17 mouse cellular contexts compared by ENCODE assay signal in genomic region chr6:147759485-147759884, GRCm38 (mm10).
A peak's percentile ranks its signal among the peaks of the same experiment; 100 is the strongest.
DNase-seq lines count a peak whose midpoint lies in the region; ATAC-seq lines count a peak whose summit lies in the region.
"Had no signal": no experiment of that assay in that cellular context is flagged by ENCODE, and none has a peak within 500 bp of the region (broad histone marks: within the 10 kb centered on the region; RNA-seq: fewer than 3 reads in every experiment).

No protein-coding gene starts in this region.

- no peak overlapping the region for H3K9ac ChIP-seq in heart, embryonic 13.5 days
- H3K9ac ChIP-seq in liver, embryonic 16.5 days (ENCODE audit: low read depth, low read length), result no peak overlapping the region
- H3K9ac ChIP-seq in liver, embryonic 11.5 days (ENCODE audit: low read depth, low read length), result no peak overlapping the region
- no peak overlapping the region for H3K9ac ChIP-seq in midbrain, embryonic 11.5 days (ENCODE audit: low read length)
- H3K9ac ChIP-seq in midbrain, embryonic 13.5 days (replicated peaks), result no peak overlapping the region
- H3K9ac ChIP-seq: embryonic facial prominence, embryonic 13.5 days; forebrain, embryonic 12.5 days; hindbrain, embryonic 14.5 days had no signal

- DNase-seq in heart, postnatal 10 days, result no peak
- DNase-seq in liver, embryonic 11.5 days (ENCODE audit: low spot score), result no peak
- DNase-seq in midbrain, embryonic 11.5 days (ENCODE audit: low spot score, missing footprints), result peak; percentile 57
- DNase-seq in spleen, adult 18-20 months, result no peak
- DNase-seq: adrenal gland, postnatal 25 days; cerebellum, adult 18-20 months; cerebellum, adult 9-11 months; cerebellum, postnatal 36 days; gastrocnemius, postnatal 10 days had no signal

- intact Hi-C loops in heart, postnatal 10 days (cut with DNase I), result no loop called here

- ATAC-seq in heart, embryonic 13.5 days (ENCODE audit: extremely low read depth, insufficient number of reproducible peaks, low FRiP score, low TSS enrichment), result no peak
- 0 out of 2 replicates have a peak, but pooled peaks have one; percentile 19 for ATAC-seq in liver, embryonic 16.5 days (ENCODE audit: low read depth)
- no peak for ATAC-seq in liver, embryonic 11.5 days (replicated peaks; ENCODE audit: low FRiP score)
- ATAC-seq in midbrain, embryonic 11.5 days (ENCODE audit: low FRiP score), result no peak
- no peak for ATAC-seq in midbrain, embryonic 13.5 days
- ATAC-seq: forebrain, embryonic 16.5 days had no signal

- no peaks in the 10 kb centered on the region for H3K9me3 ChIP-seq in heart, embryonic 13.5 days
- H3K9me3 ChIP-seq in liver, embryonic 16.5 days (replicated peaks; ENCODE audit: control insufficient read depth, low read length), result no peaks in the 10 kb centered on the region
- H3K9me3 ChIP-seq in liver, embryonic 11.5 days (ENCODE audit: control insufficient read depth, low read length), result 0 out of 2 replicates have a peak, but pooled peaks cover 2% of the 10 kb centered on the region
- H3K9me3 ChIP-seq in midbrain, embryonic 11.5 days (ENCODE audit: control insufficient read depth, low read length), result no peaks in the 10 kb centered on the region
- no peaks in the 10 kb centered on the region for H3K9me3 ChIP-seq in midbrain, embryonic 13.5 days
- H3K9me3 ChIP-seq: embryonic facial prominence, embryonic 13.5 days; forebrain, embryonic 12.5 days; hindbrain, embryonic 10.5 days had no signal

- H3K27me3 ChIP-seq in heart, embryonic 13.5 days (replicated peaks), result no peaks in the 10 kb centered on the region
- no peaks in the 10 kb centered on the region for H3K27me3 ChIP-seq in liver, embryonic 16.5 days (ENCODE audit: control insufficient read depth, insufficient read depth, low read depth, low read length)
- no peaks in the 10 kb centered on the region for H3K27me3 ChIP-seq in liver, embryonic 11.5 days (replicated peaks; ENCODE audit: control insufficient read depth, insufficient read depth, low read length)
- no peaks in the 10 kb centered on the region for H3K27me3 ChIP-seq in midbrain, embryonic 11.5 days (ENCODE audit: control insufficient read depth, insufficient read depth, low read length)
- H3K27me3 ChIP-seq in midbrain, embryonic 13.5 days, result no peaks in the 10 kb centered on the region
- H3K27me3 ChIP-seq: forebrain, embryonic 12.5 days had no signal

- no peak overlapping the region for H3K4me3 ChIP-seq in heart, embryonic 13.5 days
- no peak overlapping the region for H3K4me3 ChIP-seq in liver, embryonic 16.5 days (ENCODE audit: low read depth, low read length)
- H3K4me3 ChIP-seq in liver, embryonic 11.5 days (ENCODE audit: low read depth, low read length), result no peak overlapping the region
- no peak overlapping the region for H3K4me3 ChIP-seq in midbrain, embryonic 11.5 days (ENCODE audit: low read depth, low read length)
- no peak overlapping the region for H3K4me3 ChIP-seq in midbrain, embryonic 13.5 days (replicated peaks)
- H3K4me3 ChIP-seq: embryonic facial prominence, embryonic 13.5 days; forebrain, embryonic 12.5 days; hindbrain, embryonic 10.5 days had no signal

- H3K4me2 ChIP-seq in heart, embryonic 13.5 days, result no peak overlapping the region
- no peak overlapping the region for H3K4me2 ChIP-seq in liver, embryonic 16.5 days (ENCODE audit: low read depth, low read length)
- H3K4me2 ChIP-seq in liver, embryonic 11.5 days, result no peak overlapping the region
- no peak overlapping the region for H3K4me2 ChIP-seq in midbrain, embryonic 11.5 days
- no peak overlapping the region for H3K4me2 ChIP-seq in midbrain, embryonic 13.5 days (replicated peaks)
- H3K4me2 ChIP-seq: embryonic facial prominence, embryonic 13.5 days; forebrain, embryonic 12.5 days; hindbrain, embryonic 14.5 days had no signal

- WGBS in heart, embryonic 13.5 days, result 57% methylated on average over 7 of the region's 7 CpGs
- WGBS in liver, embryonic 16.5 days (ENCODE audit: insufficient replicate concordance), result 35% methylated on average over 7 of the region's 7 CpGs
- 70% methylated on average over 7 of the region's 7 CpGs for WGBS in liver, embryonic 11.5 days
- 87% methylated on average over 7 of the region's 7 CpGs for WGBS in midbrain, embryonic 11.5 days
- WGBS in midbrain, embryonic 13.5 days, result 88% methylated on average over 7 of the region's 7 CpGs

- H3K27ac ChIP-seq in heart, embryonic 13.5 days (replicated peaks), result peak overlapping the region; percentile 12; the same call in 1 of the 2 replicates
- no peak overlapping the region for H3K27ac ChIP-seq in liver, embryonic 16.5 days (ENCODE audit: low read length)
- H3K27ac ChIP-seq in liver, embryonic 11.5 days (ENCODE audit: low read depth, low read length), result no peak overlapping the region
- H3K27ac ChIP-seq in midbrain, embryonic 11.5 days (ENCODE audit: low read depth, low read length), result no peak overlapping the region
- no peak overlapping the region for H3K27ac ChIP-seq in midbrain, embryonic 13.5 days
- H3K27ac ChIP-seq: embryonic facial prominence, embryonic 13.5 days; forebrain, embryonic 12.5 days; hindbrain, embryonic 10.5 days; hindbrain, embryonic 14.5 days had no signal

- H3K4me1 ChIP-seq in heart, embryonic 13.5 days, result peaks cover 13% of the 10 kb centered on the region
- H3K4me1 ChIP-seq in liver, embryonic 16.5 days (ENCODE audit: control insufficient read depth, low read depth, low read length), result no peaks in the 10 kb centered on the region
- H3K4me1 ChIP-seq in liver, embryonic 11.5 days (replicated peaks; ENCODE audit: control insufficient read depth, insufficient read depth, low read length), result no peaks in the 10 kb centered on the region
- H3K4me1 ChIP-seq in midbrain, embryonic 11.5 days (ENCODE audit: control insufficient read depth, insufficient read depth, low read length), result no peaks in the 10 kb centered on the region
- no peaks in the 10 kb centered on the region for H3K4me1 ChIP-seq in midbrain, embryonic 13.5 days (replicated peaks)
- H3K4me1 ChIP-seq: forebrain, embryonic 12.5 days; hindbrain, embryonic 10.5 days had no signal

- H3K36me3 ChIP-seq in heart, embryonic 13.5 days, result no peaks in the 10 kb centered on the region
- H3K36me3 ChIP-seq in liver, embryonic 16.5 days (ENCODE audit: control insufficient read depth, insufficient read depth), result no peaks in the 10 kb centered on the region
- no peaks in the 10 kb centered on the region for H3K36me3 ChIP-seq in liver, embryonic 11.5 days (ENCODE audit: control insufficient read depth, insufficient read depth, low read length)
- no peaks in the 10 kb centered on the region for H3K36me3 ChIP-seq in midbrain, embryonic 11.5 days (ENCODE audit: control insufficient read depth, insufficient read depth, low read length)
- no peaks in the 10 kb centered on the region for H3K36me3 ChIP-seq in midbrain, embryonic 13.5 days
- H3K36me3 ChIP-seq: embryonic facial prominence, embryonic 13.5 days; forebrain, embryonic 12.5 days; hindbrain, embryonic 10.5 days had no signal
